Mouse (Mus musculus) right cerebral cortex, postnatal 25 days (tissue): ENCODE results near the gene Trim11.

ENCODE experiments used
- DNase-seq: peaks from one replicate; pipeline ENCODE4 v3.0.0; 2022

Gene Trim11

DNA sequence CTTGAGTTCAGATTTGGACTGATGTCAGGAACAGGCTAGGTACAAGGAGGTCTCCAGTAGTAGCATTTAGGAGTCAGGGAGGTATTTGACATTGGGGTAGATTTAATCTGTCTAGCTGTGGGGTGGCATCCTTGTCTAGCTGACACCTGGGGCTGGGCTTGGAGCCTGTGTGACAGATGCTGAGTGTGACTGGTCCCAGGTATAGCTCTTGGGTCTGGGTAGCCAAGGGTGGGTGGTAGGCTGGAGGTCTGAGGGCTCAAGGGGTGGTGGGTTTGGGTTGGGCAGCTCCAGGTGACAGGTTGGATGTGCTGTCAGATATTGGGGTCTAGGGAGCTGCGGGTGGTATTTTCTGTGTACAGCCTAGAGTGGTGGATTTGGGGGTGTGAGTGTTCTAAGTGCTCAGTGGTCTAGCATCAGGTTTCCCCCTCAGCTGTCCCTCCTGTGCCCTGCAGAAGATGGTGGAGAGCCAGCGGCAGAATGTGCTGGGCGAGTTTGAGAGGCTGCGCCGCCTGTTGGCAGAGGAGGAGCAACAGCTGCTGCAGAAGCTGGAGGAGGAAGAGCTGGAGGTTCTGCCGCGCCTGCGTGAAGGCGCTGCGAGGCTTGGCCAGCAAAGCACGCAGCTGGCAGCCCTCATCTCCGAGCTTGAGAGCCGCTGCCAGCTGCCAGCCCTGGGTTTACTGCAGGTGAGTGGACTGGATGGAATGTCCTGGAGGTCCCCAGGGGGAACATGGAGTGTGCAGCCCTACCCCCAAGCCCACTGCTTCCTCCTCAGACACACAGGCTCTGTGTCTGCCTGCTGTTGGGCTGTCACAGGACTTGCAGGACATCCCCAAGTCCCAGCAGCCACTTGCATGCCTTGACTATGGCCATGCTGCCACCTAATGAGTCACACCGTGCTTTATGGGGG, 3.9 kb downstream of the Trim11 start:
- peak; percentile 74 for DNase-seq

DNA sequence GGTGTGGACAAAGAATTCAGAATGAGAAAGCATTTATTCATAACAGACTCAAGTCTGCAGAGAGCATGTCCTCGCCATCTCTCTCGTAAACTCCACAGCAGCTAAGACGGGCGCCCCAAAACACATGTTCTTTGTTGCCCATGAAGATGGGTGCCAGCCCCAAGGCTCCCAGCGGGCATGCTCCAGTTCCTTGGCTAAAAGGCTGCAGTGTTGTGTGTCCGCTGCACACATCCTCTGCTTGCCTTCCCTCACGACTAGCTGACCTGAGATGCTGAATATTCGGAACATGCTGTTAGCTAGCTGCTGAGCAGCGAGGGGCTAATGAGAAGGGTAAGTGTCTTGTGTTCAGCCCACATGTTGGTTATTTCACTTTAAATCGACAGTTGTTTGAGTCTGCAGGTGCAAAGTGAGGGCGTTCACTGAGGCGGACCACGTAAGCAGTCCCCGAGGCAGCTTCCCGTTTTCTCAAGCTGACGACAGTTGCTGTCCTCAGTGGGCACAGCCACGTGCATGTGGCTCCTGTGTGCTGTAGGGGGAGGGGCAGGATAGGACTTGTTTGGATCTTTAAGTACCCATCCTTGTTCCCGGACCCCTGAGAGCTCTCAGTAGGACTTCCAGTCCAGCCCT, 4.7 kb downstream of the Trim11 start:
- DNase-seq = no peak

DNA sequence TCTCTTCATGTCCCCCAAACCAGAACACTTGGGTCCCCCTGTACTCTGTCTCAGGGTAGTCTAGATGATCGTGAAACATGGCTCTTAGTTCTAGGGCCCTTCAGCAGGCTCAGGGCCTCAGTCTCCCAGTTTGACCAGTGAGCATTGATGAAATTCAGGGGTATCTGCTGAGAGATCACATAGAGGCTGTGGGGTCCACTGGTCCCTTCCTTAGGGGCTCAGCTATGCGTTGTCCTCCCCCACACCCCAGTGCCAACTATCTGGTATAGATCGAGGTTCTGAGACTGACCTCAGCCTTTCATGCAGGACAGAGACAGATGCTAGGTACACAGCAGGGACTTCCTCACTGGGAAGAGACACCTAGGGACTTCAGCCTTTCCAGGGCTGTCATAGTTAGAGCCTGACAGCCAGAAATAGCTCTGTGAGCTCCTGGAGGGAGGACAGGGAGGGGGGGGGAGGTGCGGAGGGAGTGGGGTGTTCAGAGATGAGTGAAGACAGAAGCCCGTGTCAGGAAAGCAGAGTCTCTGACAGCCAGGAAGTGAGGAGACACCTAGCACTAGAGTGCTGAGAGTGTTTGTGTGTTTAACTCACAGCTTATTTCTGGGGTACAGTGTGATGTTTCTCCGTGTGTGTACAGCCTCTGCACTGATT, 5.9 kb downstream of the Trim11 start:
- DNase-seq = no peak

DNA sequence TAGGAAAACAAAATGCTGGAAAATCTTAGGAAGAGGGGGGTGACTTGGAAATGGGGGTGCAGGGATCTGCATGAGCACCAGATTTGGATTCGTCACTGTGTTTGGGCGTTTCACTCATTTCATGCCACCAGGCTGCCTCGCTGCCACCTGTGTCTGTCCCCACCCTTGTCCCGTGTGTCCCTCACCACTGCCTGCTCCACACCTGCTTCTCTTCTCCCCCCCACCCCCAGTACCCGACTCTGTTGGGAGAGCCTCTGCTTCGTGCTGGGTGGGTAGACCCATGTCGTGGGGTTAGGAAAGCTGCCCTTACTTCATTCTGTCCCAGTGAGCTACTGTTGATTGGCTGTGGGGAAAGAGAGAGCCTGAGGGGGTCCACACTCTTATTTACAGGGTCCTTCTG, 6.8 kb downstream of the Trim11 start:
- no peak for DNase-seq

DNA sequence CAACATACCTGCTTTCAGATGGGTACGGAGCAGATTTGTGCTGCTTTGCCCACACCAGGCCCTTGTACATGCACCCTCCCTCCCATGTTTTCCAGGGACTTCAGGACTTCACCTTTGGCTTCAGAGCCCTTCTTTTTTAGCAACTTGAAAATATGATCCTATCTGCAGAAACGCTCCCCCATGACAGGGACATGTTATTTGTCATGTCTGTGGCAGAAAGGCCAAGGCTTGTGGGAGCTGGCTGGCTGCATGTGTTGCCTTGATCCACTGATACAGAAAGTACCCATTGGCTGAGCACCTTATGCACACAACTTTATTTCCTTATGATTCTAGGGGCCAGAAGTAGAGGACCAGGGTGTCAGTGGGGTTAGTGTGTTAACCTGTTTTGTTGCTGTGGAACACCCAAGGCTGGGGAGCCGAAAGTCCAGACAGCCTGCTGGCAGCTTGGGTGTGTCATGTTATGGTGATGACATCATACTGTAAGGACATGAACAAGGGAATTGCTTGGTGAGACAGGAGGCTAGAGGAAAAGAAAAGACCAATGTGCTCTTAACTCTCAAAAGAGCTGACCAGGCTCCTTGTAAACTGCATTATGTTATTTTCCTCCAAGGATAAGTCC, 7.5 kb downstream of the Trim11 start:
- no peak for DNase-seq

DNA sequence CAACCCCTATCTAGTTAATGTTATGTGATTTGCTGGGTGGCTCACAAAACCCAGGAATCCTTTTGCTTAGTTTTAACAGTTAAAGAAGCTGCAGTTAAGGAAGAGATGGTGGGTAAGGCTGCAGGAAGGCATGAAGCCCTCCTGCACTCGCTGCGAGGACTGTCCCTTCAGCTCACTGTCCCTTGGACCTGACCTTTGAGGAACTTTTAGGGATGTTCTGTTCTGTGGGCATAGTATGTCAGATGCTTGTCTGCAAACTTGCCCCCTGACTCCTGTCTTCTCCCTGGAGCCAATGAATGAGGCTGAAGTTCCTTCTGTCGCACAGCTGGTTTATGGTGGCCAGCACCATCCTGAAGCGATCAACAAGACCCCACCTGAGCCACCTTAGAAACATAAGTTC, 11.3 kb downstream of the Trim11 start:
- DNase-seq = no peak

- no peak for DNase-seq
Measured at GRCm38 (mm10) chr11:58990141-58990540, 12.2 kb downstream of the Trim11 start.

DNA sequence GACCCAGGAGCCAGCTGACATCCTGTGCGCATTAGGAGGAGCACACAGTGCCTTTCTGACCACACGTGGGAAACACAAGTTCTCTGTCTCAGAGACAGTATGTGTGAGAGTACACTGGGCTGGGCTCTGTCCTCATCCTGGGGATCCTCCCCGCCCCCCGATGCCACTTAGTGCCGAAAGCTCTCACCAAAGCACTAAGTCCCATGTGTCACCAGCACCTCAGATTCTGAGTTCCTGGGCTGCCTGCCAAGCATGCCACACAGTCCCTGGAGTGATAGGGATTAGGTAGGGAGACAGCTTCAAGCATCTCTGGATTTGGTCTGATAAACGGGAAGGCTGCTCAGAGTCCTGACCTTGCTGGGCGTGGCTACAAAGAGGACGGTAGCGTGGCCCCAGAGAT, 12.9 kb downstream of the Trim11 start:
- DNase-seq = no peak

- DNase-seq = no peak
Measured at GRCm38 (mm10) chr11:58991911-58992310, 14.0 kb downstream of the Trim11 start.

- DNase-seq = no peak
Measured at GRCm38 (mm10) chr11:58993091-58993670, 15.3 kb downstream of the Trim11 start.

GRCm38 (mm10) chr11:58994337-58994826, 16.5 kb downstream of the Trim11 start:
- no peak for DNase-seq

DNA sequence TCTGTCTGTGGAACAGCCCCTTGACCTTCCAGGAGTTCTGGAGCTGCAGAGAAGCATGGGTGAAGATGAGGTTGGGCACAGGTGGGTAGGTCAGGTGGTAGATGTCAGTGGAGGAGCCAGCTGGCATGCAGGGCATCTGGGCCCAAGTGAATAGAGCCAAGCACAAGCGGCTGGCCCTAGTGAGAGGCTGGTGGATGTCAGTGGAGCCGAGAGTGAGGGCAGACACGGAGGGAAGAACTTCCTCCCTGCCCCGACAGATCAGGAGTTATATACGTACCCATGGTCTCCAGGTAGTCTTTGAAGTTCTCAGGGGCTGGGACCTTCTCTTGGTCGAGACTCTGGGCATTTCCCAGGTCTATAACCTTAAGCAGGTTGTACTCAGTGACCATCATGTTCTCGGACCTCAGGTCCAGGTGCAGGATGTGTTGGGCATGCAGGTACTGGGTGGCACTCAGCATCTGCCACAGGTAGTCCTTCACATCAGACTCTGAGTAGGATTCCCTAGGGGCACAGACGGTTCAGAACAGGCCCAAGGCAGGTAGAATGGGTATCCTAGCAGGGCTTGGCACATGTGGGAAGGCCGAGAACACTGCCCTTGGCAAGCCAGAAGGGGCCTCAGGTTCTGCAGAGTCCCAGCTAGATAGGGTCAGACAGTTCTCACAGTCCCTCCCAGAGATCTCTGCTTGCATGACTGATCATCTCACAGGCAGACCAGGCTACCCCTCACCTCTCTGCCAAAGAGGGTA, 17.3 kb downstream of the Trim11 start:
- DNase-seq = no peak

DNA sequence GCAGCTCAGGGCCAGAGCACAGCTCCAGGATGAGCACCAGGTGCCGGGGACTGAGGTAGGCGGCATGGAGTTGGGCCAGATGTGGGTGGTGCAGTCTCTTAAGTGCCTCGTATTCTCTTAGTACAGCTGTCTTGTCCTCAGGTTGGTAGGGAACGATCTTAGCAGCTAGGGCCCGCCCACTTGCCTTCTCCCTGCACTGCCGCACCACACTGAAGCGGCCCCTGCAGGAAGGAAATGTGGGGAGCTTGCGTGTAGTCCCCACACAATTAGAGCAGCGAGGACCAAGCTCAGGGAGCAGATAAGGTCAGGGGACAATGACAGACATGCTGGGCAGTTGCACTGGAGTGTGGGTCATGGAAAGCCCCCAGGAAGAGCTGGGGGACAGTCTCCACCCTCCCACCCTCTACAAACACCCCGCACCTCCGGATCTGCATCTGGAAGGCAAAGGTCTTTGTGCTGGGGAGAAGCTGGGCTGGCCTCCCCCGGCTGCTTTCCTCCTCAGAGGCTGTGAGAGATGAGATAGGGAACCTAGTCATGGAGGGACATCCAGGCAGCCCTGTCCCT, 18.0 kb downstream of the Trim11 start:
- DNase-seq = no peak

DNA sequence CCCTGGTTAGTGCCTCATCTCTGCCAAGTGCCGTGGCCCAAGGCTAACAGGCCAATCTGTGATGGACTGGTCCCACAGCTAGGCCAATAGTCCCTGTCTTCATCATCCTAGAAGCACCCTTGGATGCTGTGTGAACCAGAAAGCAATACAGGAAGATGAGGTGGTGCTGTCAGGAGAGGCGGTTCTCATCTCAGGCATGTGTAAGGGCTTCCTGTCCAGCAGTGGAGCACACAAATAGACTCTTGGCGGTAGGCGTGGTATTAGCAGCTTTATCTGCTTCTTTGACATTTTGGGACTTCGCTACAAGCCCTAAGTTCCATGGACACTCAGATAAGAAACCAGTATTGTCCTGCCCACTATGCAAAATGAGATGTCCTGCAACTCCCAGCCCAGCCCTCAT, 19.6 kb downstream of the Trim11 start:
- DNase-seq = no peak

GRCm38 (mm10) chr11:58999158-58999557, 21.3 kb downstream of the Trim11 start:
- no peak for DNase-seq

DNA sequence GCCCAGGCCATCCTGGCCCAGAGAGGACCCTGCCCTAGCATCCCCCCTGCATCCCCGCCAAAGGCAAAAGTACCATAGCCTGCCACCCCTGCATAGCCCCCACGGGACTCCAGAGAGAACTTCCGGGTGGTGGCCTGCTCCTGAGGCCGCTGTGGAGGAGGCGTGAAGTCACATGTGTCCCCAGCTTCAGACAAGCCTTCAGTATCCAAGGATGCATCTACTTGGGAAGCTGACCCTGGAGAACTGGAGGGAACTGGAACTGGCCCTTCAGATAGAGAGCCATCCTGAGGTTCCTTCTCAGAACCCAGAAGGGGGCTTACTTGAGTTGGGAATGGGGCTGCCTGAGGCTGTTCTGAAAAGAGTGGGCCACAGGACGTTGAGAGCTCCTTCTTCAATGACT, 21.9 kb downstream of the Trim11 start:
- no peak for DNase-seq

GRCm38 (mm10) chr11:59000635-59001034, 22.7 kb downstream of the Trim11 start:
- DNase-seq = peak; percentile 51

DNA sequence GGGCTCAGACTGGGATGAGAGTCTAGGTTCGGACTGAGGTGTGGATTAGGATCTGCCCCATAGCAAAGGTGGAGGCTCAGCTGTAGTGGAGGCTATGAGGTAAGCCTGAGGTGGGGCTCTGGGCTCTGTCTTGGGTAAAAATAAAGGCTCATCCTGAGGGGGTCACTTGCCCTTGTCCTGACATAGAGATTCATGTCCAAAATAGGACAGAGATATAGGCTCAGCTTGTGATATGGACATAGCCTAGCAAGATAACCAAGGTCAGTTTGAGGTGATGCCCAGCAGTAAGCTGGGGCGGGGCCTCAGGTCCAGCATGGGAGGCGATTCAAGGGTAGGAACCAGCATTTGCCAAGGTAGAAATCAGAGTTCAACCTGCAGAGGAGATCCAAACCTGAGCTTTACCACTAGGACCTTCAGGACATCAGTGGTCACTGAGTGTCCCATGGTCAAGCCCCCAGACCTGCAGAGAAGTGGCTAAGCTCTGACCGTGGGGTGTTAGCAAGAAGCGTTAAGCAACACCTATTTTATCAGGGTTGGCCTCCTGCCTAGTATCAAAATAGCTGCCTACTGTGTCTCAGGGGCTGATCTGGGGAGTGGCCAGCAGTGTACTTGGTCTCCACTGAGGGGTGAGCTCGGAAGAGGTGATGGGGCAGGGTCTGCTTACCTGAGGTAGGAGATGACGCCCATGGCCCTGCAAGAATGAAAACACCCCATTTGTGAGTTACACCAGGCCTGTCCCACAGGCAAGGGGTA, 24.6 kb downstream of the Trim11 start:
- no peak for DNase-seq

GRCm38 (mm10) chr11:59015052-59015451, 37.2 kb downstream of the Trim11 start:
- peak; percentile 52 for DNase-seq

DNA sequence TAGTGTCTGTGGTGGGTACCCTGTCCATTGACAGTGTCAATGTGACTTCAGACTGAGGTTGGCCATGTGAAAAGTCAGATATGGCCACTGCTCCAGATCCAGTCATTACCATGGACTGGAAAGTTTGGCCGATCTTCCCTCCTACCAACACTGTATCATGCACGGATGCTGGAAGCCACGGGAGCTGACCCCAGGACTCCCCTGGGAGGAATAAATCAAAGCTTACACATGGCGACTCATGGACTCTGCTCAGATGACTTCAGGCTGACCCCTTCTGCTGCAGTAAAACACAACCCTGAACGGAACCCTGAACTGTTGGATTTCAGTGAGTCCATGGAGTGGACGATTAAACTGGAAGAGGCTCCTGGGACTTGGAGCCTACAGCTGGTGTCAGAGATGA, 48.5 kb downstream of the Trim11 start:
- no peak for DNase-seq

GRCm38 (mm10) chr11:59029003-59029402, 51.1 kb downstream of the Trim11 start:
- DNase-seq = no peak
